Mouse (Mus musculus) intestine, postnatal 0 days (tissue): ENCODE results near the gene Ms4a15. TPM values are rescaled to one million over a fixed set of nuclear protein-coding genes. Genes with fewer than 3 reads are reported as not detected.
A peak's percentile ranks its signal among the peaks of the same experiment; 100 is the strongest.

Experiments
- ATAC-seq: fragments of 200-750 bp; cut with Nextera tagmentation; 2 replicates; pipeline ENCODE4 v1.8.0; 2017; ENCODE audit warnings: mild to moderate bottlenecking, moderate TSS enrichment, moderate library complexity
- H3K27ac ChIP-seq: fragments of 300-500 bp; sonication (generic); 2 replicates; pipeline ENCODE4 v1.5.1; 2014; ENCODE audit warnings: mild to moderate bottlenecking, low read depth, low read length, moderate library complexity
- H3K27me3 ChIP-seq: fragments of 300-500 bp; sonication (generic); replicated peaks from 2 replicates; pipeline ENCODE4 v1.6.1; 2014; ENCODE audit warnings: low read length, mixed read lengths; ENCODE audit not compliant: control insufficient read depth, insufficient read depth
- H3K36me3 ChIP-seq: fragments of 300-500 bp; sonication (generic); 2 replicates; pipeline ENCODE4 v1.6.1; 2014; ENCODE audit warnings: mild to moderate bottlenecking, moderate library complexity; ENCODE audit not compliant: control insufficient read depth, insufficient read depth
- H3K4me1 ChIP-seq: fragments of 300-500 bp; sonication (generic); replicated peaks from 2 replicates; pipeline ENCODE4 v1.6.1; 2014; ENCODE audit warnings: antibody characterized with exemption, low read length, mixed read lengths; ENCODE audit not compliant: control insufficient read depth, insufficient read depth
- H3K4me2 ChIP-seq: fragments of 300-500 bp; sonication (generic); replicated peaks from 2 replicates; pipeline ENCODE4 v1.6.1; 2014; ENCODE audit warnings: low read depth, mild to moderate bottlenecking, moderate library complexity
- H3K4me3 ChIP-seq: fragments of 300-500 bp; sonication (generic); 2 replicates; pipeline ENCODE4 v1.5.1; 2014; ENCODE audit warnings: low read depth, low read length
- H3K9ac ChIP-seq: fragments of 300-500 bp; sonication (generic); 2 replicates; pipeline ENCODE4 v1.6.1; 2014; ENCODE audit warnings: mild to moderate bottlenecking, low read depth, low read length
- H3K9me3 ChIP-seq: fragments of 300-500 bp; sonication (generic); 2 replicates; pipeline ENCODE4 v1.6.1; 2016; ENCODE audit warnings: mixed run types; ENCODE audit not compliant: control insufficient read depth
- CTCF ChIP-seq: sonication (generic); IDR thresholded peaks from 2 replicates; pipeline ENCODE4 v1.5.1; 2016; ENCODE audit warnings: low read depth, mild to moderate bottlenecking, control low read depth, antibody characterized with exemption, moderate library complexity
- WGBS: fragments of 180-500 bp; shearing (Covaris S2); extraction: QIAGEN DNeasy Blood & Tissue Kit; methylation state at CpG from one replicate; pipeline ENCODE4 v1.1.7; 2014; 5-methylcytosine and 5-hydroxymethylcytosine counted together
- polyA plus RNA-seq: library from polyadenylated mRNA; unstranded; fragments of >200 nt; fragmentation: Nextera tagmentation; extraction: Ambion mirVana; gene quantifications from 2 replicates; pipeline ENCODE4 v1.2.1, GENCODE M21; 2015

Gene Ms4a15
- polyA plus RNA-seq, 1 experiment from 2014 or later: 0.34 TPM

DNA sequence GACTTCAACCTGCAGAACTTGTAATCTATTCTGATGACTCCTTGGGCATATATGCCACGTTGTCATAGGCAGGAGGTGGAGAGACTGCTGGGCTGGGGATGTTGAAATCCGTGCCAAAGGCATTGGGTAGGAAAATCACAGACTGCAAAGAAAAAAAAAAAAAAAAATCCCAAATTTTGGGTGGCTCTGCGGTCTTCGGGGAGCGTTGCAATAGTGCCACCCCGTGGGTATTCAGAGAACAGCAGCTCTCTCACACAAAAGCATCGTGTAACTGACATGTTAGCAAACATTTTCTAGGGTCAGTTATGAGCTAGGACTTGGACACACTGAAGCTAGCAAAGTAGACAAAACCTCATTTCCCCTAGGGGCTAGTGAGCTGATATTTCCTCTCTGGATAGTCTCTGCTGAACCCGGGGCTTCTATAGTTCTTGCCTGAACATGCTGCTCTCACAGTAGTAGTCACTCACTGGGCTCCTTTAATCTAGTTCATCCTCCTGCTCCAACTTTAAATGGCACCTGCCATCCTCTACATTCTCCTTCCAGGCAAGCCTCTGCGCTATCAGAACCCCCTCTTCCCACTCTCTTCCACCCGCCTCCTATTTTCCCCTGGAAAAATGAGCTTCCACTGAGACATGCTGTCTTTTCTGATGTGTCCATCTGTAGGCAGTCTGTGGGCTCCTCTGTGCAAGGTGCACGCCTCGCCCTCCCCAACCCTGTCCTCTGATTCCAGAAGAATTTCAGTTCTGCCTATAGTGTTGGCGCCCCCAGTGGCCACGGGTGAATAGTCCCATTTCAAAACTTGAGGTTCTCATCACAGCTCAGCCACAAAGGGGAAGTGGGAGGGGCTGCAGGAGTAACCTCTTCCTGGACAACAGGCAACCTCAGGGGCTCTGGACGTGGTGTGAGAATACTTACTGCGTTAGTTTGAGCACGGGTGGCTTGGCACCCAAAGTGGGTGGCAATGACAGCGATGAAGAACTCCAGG is 13.6 kb downstream of the Ms4a15 start:
- H3K36me3 ChIP-seq: no peaks in the 10 kb centered on the region
- peaks cover 12% of the 10 kb centered on the region for H3K4me1 ChIP-seq
- peak; percentile 26; the same call in 1 of the 2 replicates for ATAC-seq
- H3K4me2 ChIP-seq: peak overlapping the region; percentile 46; the same call in 1 of the 2 replicates
- no peak overlapping the region for H3K4me3 ChIP-seq
- no peaks in the 10 kb centered on the region for H3K9me3 ChIP-seq
- 12% methylated on average over 18 of the region's 18 CpGs for WGBS
- H3K27me3 ChIP-seq: no peaks in the 10 kb centered on the region
- TF ChIP-seq CTCF: peak; percentile 90
- no peak overlapping the region for H3K9ac ChIP-seq
- no peak overlapping the region for H3K27ac ChIP-seq

DNA sequence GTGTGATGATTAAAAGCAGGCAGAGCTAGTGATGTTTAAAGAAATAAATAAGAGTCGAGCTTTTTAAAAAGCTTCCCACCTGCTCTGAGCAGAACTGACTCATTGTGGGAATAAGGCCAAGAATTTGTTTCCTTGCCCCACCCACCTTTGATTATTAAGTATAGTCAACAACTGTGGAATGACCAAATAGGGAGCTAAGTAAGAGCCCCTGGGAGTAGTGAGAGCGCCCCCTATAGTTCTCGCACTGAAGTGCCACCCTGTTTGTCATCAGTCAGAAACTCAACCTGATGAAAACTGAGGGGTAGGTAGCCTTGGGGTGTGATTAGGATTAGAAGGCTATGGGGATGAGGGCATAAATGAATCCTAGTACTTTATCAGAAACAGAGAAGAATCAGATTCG is 16.7 kb downstream of the Ms4a15 start:
- Histone ChIP-seq H3K4me2 (no peak overlapping the region), H3K4me1 (peaks cover 17% of the 10 kb centered on the region), H3K9ac (no peak overlapping the region), H3K27me3 (no peaks in the 10 kb centered on the region), H3K27ac (0 out of 2 replicates have a peak overlapping the region, but pooled peaks have one; percentile 28), H3K4me3 (no peak overlapping the region), H3K9me3 (no peaks in the 10 kb centered on the region), H3K36me3 (no peaks in the 10 kb centered on the region)
- peak; percentile 16; the same call in 1 of the 2 replicates for ATAC-seq
- WGBS: 25% methylated on average over 4 of the region's 4 CpGs
- TF ChIP-seq CTCF: peak; percentile 67

DNA sequence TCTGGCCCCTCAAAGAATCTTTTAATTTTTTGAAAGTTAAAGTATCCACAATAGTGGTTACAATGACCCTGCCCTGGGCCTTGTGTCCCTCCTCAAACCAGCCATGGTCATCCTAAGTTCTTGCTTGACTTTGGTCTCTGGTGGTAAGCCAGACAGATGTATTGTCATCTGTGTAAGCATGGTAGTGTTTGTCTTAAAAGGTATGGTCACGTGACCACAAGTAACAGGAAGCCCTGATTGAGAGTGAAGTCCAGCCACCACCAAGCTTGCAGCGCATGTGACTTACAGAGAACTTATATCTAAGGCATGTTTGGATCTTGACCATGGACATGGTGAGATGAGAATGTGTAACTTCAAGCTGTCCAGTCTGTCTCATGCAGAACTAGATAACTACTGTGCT is 17.9 kb downstream of the Ms4a15 start:
- peak; percentile 13; the same call in 1 of the 2 replicates for ATAC-seq
- Histone ChIP-seq H3K9me3 (no peaks in the 10 kb centered on the region), H3K9ac (no peak overlapping the region), H3K4me1 (peaks cover 14% of the 10 kb centered on the region), H3K4me2 (no peak overlapping the region; the same call in 1 of the 2 replicates), H3K36me3 (no peaks in the 10 kb centered on the region), H3K27ac (peak overlapping the region; percentile 94), H3K27me3 (no peaks in the 10 kb centered on the region), H3K4me3 (no peak overlapping the region)
- TF ChIP-seq CTCF: no peak
- WGBS: 53% methylated on average over 2 of the region's 2 CpGs

DNA sequence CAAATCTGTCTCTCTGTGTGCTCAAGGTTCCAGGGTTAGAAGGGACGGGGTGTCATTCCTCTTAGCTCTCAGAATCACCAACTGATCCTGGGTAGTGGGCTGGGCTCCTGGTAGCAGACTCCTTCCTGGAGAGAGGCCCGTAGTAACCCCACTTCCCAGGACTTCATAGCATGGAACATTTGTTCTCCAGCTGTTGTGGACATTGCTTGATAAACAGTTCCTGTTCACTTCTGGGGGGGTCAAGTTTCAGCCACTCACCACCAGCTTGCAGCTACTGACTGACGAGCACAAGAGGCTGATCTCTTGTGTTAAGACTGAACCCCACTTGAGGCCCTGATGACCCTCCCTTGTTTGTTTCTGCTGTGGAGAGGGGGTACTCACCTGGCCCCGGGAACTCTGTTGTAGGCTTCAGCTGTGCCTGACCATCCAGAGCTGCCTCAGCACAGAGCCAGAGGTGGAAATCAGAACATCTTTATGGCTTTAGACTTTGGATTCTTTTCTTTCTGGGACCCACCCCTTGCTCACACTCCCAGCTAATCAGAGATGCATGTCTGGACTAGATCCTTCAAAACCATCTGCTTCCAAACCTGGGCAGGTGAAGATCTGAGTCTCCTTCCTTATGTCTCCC is 18.7 kb downstream of the Ms4a15 start, which contains the start of gene Ms4a10:
Gene Ms4a10, minus strand, starts transcription at position 433 of the 628 bp plus-strand sequence.
- Histone ChIP-seq H3K9ac (peak within 1 kb of the TSS; percentile 12), H3K4me2 (peak within 1 kb of the TSS; percentile 57), H3K4me3 (peak within 1 kb of the TSS; percentile 20), H3K36me3 (no peaks in the 10 kb centered on the region), H3K27me3 (no peaks in the 10 kb centered on the region), H3K27ac (peak within 1 kb of the TSS; percentile 94), H3K4me1 (peaks cover 9% of the 10 kb centered on the region; the same call in 1 of the 2 replicates), H3K9me3 (no peaks in the 10 kb centered on the region)
- 15% methylated on average over 4 of the region's 4 CpGs for WGBS
- peak; percentile 72 for ATAC-seq
- no peak for TF ChIP-seq CTCF

DNA sequence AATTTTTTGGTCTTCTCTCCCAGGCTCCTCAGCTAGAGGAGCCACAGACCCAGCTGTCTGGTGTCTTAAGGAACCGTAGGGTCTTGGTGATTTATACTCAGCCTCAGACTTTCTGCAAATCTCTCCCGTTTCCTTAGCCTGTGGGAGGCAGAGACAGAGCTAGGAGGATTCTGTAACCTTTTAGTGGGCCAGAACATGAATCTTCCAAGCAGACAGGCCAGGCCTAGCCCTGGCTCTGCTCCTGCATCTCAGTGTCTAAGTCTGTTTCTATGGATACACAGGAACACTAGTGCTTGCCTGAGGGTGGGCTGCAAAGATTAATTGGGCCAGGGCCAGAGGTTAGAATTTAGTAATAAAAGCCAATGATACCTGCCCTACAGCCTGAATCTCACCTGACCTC is 19.9 kb downstream of the Ms4a15 start:
- H3K36me3 ChIP-seq: peaks cover 3% of the 10 kb centered on the region; the same call in 1 of the 2 replicates
- H3K9ac ChIP-seq: peak overlapping the region; percentile 12; the same call in 1 of the 2 replicates
- no peak for TF ChIP-seq CTCF
- no peak overlapping the region for H3K4me3 ChIP-seq
- H3K9me3 ChIP-seq: no peaks in the 10 kb centered on the region
- H3K4me1 ChIP-seq: peaks cover 9% of the 10 kb centered on the region; the same call in 1 of the 2 replicates
- no peak for ATAC-seq
- peak overlapping the region; percentile 94 for H3K27ac ChIP-seq
- 67% methylated on average over 2 of the region's 2 CpGs for WGBS
- peak overlapping the region; percentile 57 for H3K4me2 ChIP-seq
- H3K27me3 ChIP-seq: no peaks in the 10 kb centered on the region

DNA sequence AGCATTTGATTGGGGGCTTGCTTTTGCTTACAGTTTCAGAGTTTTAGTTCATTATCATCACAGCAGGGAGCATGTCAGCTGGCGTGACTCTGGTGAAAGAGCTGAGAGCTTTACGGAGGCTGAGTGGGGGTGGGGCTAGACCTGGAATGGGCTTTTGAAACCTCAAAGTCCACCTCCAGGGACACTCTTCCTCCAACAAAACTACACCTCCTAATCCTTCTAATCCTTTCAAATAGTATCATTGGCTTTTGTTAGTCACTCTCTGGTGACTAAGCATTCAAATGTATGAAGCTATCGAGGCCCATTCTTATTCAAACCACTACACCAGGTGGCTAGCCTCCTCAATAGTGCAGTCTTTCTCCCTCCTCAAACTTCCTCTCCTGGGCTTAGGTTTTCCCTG is 20.4 kb downstream of the Ms4a15 start:
- ATAC-seq: no peak
- WGBS: 57% methylated on average over 3 of the region's 3 CpGs
- Histone ChIP-seq H3K4me2 (peak overlapping the region; percentile 57), H3K27me3 (no peaks in the 10 kb centered on the region), H3K27ac (peak overlapping the region; percentile 94), H3K9me3 (no peaks in the 10 kb centered on the region), H3K4me1 (peaks cover 9% of the 10 kb centered on the region; the same call in 1 of the 2 replicates), H3K4me3 (no peak overlapping the region), H3K9ac (no peak overlapping the region; the same call in 1 of the 2 replicates), H3K36me3 (peaks cover 9% of the 10 kb centered on the region)
- TF ChIP-seq CTCF: no peak
